Mouse (Mus musculus) liver, postnatal 0 days (tissue): ENCODE data around the gene Tmem130. TPM values are rescaled to one million over a fixed set of nuclear protein-coding genes. Genes with fewer than 3 reads are reported as not detected.

Experiments
- ATAC-seq: fragments of 200-750 bp; cut with Nextera tagmentation; 2 replicates; pipeline ENCODE4 v1.8.0; 2017; ENCODE audit warnings: mild to moderate bottlenecking, moderate library complexity
- DNase-seq: peaks from one replicate; pipeline ENCODE4 v3.0.0-alpha.2; 2016
- H3K27ac ChIP-seq: fragments of 300-500 bp; sonication (generic); 2 replicates; pipeline ENCODE4 v1.5.1; 2014; ENCODE audit warnings: antibody characterized with exemption, moderate library complexity, mild to moderate bottlenecking, low read depth
- H3K27me3 ChIP-seq: fragments of 300-500 bp; sonication (generic); 2 replicates; pipeline ENCODE4 v1.6.1; 2014; ENCODE audit warnings: low read length, control low read depth, mixed read lengths; ENCODE audit not compliant: insufficient read depth
- H3K36me3 ChIP-seq: fragments of 300-500 bp; sonication (generic); replicated peaks from 2 replicates; pipeline ENCODE4 v1.6.1; 2014; ENCODE audit warnings: mild to moderate bottlenecking, control low read depth, low read length, moderate library complexity, mixed read lengths; ENCODE audit not compliant: insufficient read depth
- H3K4me1 ChIP-seq: fragments of 300-500 bp; sonication (generic); 2 replicates; pipeline ENCODE4 v1.6.1; 2014; ENCODE audit warnings: antibody characterized with exemption, mild to moderate bottlenecking, control low read depth; ENCODE audit not compliant: insufficient read depth
- H3K4me2 ChIP-seq: fragments of 300-500 bp; sonication (generic); 2 replicates; pipeline ENCODE4 v1.6.1; 2014; ENCODE audit warnings: low read depth, mild to moderate bottlenecking, low read length, moderate library complexity, mixed read lengths
- H3K4me3 ChIP-seq: fragments of 300-500 bp; sonication (generic); 2 replicates; pipeline ENCODE4 v1.5.1; 2014; ENCODE audit warnings: low read depth, low read length
- H3K9ac ChIP-seq: fragments of 300-500 bp; sonication (generic); replicated peaks from 2 replicates; pipeline ENCODE4 v1.6.1; 2014; ENCODE audit warnings: mild to moderate bottlenecking, moderate library complexity
- H3K9me3 ChIP-seq: fragments of 300-500 bp; sonication (generic); 2 replicates; pipeline ENCODE4 v1.6.1; 2016; ENCODE audit warnings: mild to moderate bottlenecking, control low read depth, low read length, mixed read lengths
- CTCF ChIP-seq: sonication (generic); IDR thresholded peaks from 2 replicates; pipeline ENCODE4 v1.5.1; 2016; ENCODE audit warnings: antibody characterized with exemption, low read depth
- EP300 ChIP-seq: IDR thresholded peaks from 2 replicates; pipeline ENCODE4 v1.6.1; 2016; ENCODE audit warnings: antibody characterized with exemption, low read depth, mild to moderate bottlenecking
- WGBS: fragments of 180-500 bp; shearing (Covaris S2); extraction: QIAGEN DNeasy Blood & Tissue Kit; methylation state at CpG from one replicate; pipeline ENCODE4 v1.1.7; 2014; ENCODE audit not compliant: insufficient replicate concordance; 5-methylcytosine and 5-hydroxymethylcytosine counted together
- polyA plus RNA-seq: library from polyadenylated mRNA; unstranded; fragments of >200 nt; fragmentation: Nextera tagmentation; extraction: Ambion mirVana; gene quantifications from 2 replicates; pipeline ENCODE4 v1.2.1, GENCODE M21; 2015

Tmem130 gene
- polyA plus RNA-seq, 1 experiment from 2014 or later = 0.12 TPM

GRCm38 (mm10) chr5:144724926-144725325 lies 36.7 kb downstream of the Tmem130 start:
- ATAC-seq (no peak), DNase-seq (no peak)
- Histone ChIP-seq H3K4me1 (no peaks in the 10 kb centered on the region), H3K27me3 (no peaks in the 10 kb centered on the region; the same call in 1 of the 2 replicates), H3K27ac (no peak overlapping the region), H3K4me2 (no peak overlapping the region), H3K4me3 (no peak overlapping the region), H3K36me3 (no peaks in the 10 kb centered on the region), H3K9me3 (no peaks in the 10 kb centered on the region), H3K9ac (no peak overlapping the region)
- TF ChIP-seq EP300 = no peak
- TF ChIP-seq CTCF = no peak
- WGBS = 52% methylated on average over 2 of the region's 2 CpGs

- no peak overlapping the region for H3K4me3 ChIP-seq
- H3K9me3 ChIP-seq = no peaks in the 10 kb centered on the region
- no peaks in the 10 kb centered on the region for H3K36me3 ChIP-seq
- no peak for ATAC-seq
- DNase-seq = no peak
- H3K9ac ChIP-seq = no peak overlapping the region
- no peak overlapping the region for H3K4me2 ChIP-seq
- H3K4me1 ChIP-seq = no peaks in the 10 kb centered on the region
- H3K27me3 ChIP-seq = no peaks in the 10 kb centered on the region
- WGBS = 76% methylated on average over 4 of the region's 4 CpGs
- no peak for TF ChIP-seq EP300
- H3K27ac ChIP-seq = no peak overlapping the region
These were observed 41.3 kb downstream of the Tmem130 start for GRCm38 (mm10) chr5:144720281-144720680.

DNA sequence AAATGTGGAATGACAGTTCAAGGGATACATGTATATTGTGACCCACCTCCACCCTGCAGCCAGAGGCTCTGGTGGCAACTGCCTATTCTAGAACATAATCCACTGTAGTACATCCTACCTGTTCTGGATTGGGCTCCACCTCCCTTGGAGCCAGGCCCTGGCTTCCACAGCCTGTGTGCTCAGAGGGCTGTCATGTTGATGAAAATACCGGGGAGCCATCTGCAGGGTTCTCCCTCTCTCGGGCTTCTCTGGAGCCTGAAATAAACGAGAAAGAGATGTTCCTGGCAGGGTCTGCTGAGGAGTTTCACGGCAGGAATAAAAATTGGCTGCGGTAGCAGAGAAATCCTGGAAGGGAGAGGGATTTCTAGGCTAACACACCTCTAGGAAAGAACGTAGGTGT lies 41.8 kb downstream of the Tmem130 start:
- Histone ChIP-seq H3K4me1 (no peaks in the 10 kb centered on the region), H3K9ac (no peak overlapping the region), H3K4me2 (no peak overlapping the region), H3K27ac (no peak overlapping the region), H3K4me3 (no peak overlapping the region), H3K36me3 (no peaks in the 10 kb centered on the region), H3K9me3 (no peaks in the 10 kb centered on the region), H3K27me3 (no peaks in the 10 kb centered on the region)
- TF ChIP-seq CTCF (no peak), EP300 (no peak)
- 75% methylated on average over 6 of the region's 6 CpGs for WGBS
- no peak for DNase-seq
- no peak for ATAC-seq

GRCm38 (mm10) chr5:144717186-144717585 lies 44.4 kb downstream of the Tmem130 start:
- H3K9me3 ChIP-seq = no peaks in the 10 kb centered on the region
- no peak overlapping the region for H3K4me2 ChIP-seq
- no peak overlapping the region for H3K9ac ChIP-seq
- TF ChIP-seq EP300 (no peak), CTCF (no peak)
- H3K4me3 ChIP-seq = no peak overlapping the region
- no peak overlapping the region for H3K27ac ChIP-seq
- H3K4me1 ChIP-seq = no peaks in the 10 kb centered on the region
- ATAC-seq (no peak), DNase-seq (no peak)
- WGBS = 74% methylated on average over 6 of the region's 6 CpGs
- H3K27me3 ChIP-seq = no peaks in the 10 kb centered on the region
- no peaks in the 10 kb centered on the region for H3K36me3 ChIP-seq

DNA sequence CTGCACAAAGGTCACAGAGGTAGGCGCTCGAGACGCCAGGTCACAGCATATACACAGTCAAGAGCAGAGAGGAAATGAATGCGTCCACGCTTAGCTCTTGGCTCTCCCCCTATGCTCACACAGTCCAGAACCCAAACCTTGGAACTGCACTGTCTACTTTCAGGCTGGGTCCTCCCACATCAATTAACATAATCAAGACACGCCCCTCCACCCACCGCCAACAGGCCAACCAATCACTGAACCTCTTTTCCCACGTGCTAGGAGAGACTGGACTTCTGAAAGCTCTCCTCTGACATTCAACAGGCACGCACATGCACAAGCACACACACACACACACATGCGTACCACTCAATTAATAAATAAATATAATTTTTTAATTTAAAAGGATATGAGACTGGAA lies 48.2 kb downstream of the Tmem130 start:
- no peaks in the 10 kb centered on the region for H3K36me3 ChIP-seq
- H3K27me3 ChIP-seq = no peaks in the 10 kb centered on the region
- WGBS = 73% methylated on average over 10 of the region's 10 CpGs
- H3K9ac ChIP-seq = no peak overlapping the region
- H3K9me3 ChIP-seq = no peaks in the 10 kb centered on the region
- ATAC-seq (no peak), DNase-seq (no peak)
- H3K4me3 ChIP-seq = no peak overlapping the region
- TF ChIP-seq EP300 (no peak), CTCF (no peak)
- no peak overlapping the region for H3K27ac ChIP-seq
- no peaks in the 10 kb centered on the region for H3K4me1 ChIP-seq
- H3K4me2 ChIP-seq = no peak overlapping the region

DNA sequence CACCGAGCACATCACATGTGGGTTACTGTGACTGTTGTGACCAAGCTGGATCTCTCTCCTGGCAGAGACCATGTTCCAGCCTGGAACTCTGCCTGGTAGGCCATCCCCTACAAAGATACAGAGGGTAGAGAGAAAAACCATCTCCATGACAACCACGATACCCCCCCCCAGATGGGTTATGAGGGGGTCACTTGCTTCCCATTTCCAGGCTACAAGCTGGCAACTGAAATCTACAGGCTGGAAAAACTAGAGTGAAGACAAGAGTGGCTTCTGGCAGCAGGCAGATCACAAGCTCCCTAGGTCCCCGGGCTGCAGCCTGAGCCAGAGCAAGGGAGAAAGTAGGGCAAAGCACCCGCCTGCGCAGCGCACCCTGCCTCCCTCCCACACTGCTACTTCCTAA lies 54.0 kb downstream of the Tmem130 start:
- H3K9me3 ChIP-seq = no peaks in the 10 kb centered on the region
- 90% methylated on average over 6 of the region's 6 CpGs for WGBS
- H3K9ac ChIP-seq = no peak overlapping the region
- DNase-seq (no peak), ATAC-seq (no peak)
- H3K4me2 ChIP-seq = no peak overlapping the region
- TF ChIP-seq EP300 (no peak), CTCF (no peak)
- no peaks in the 10 kb centered on the region for H3K36me3 ChIP-seq
- H3K4me3 ChIP-seq = no peak overlapping the region
- H3K27me3 ChIP-seq = no peaks in the 10 kb centered on the region
- H3K4me1 ChIP-seq = no peaks in the 10 kb centered on the region
- H3K27ac ChIP-seq = no peak overlapping the region
